Mouse (Mus musculus) urinary bladder, postnatal 4 days (tissue): Measurements from ENCODE around the gene Ntf5.
A peak's percentile ranks its signal among the peaks of the same experiment; 100 is the strongest.

Experiments
- DNase-seq, 2 experiments: peaks; one replicate each; pipeline ENCODE4 v3.0.0; 2021 to 2022; ENCODE audit warnings: low spot score in 2 of 2

Ntf5 gene

GRCm38 (mm10) chr7:45435038-45435437 lies 21.5 kb downstream of the Ntf5 start:
- no peak for DNase-seq

GRCm38 (mm10) chr7:45436444-45436843 lies 22.9 kb downstream of the Ntf5 start:
- no peak for DNase-seq

- no peak for DNase-seq
These were observed 23.6 kb downstream of the Ntf5 start for GRCm38 (mm10) chr7:45437046-45437445.

GRCm38 (mm10) chr7:45437521-45438276 lies 24.2 kb downstream of the Ntf5 start, which contains the start of gene Ruvbl2:
Gene Ruvbl2 (minus strand): TSS chr7:45438096.
- DNase-seq: no peak

- DNase-seq: no peak
These were observed 30.3 kb downstream of the Ntf5 start for GRCm38 (mm10) chr7:45443526-45444420.

- no peak for DNase-seq
These were observed 33.1 kb downstream of the Ntf5 start for GRCm38 (mm10) chr7:45446589-45446988.

GRCm38 (mm10) chr7:45447325-45447990 lies 34.0 kb downstream of the Ntf5 start:
- no peak for DNase-seq

- DNase-seq: no peak
These were observed 36.5 kb downstream of the Ntf5 start for GRCm38 (mm10) chr7:45449974-45450373.

- DNase-seq: peak; percentile 71 to 89
These were observed 38.0 kb downstream of the Ntf5 start for GRCm38 (mm10) chr7:45451344-45451982.

- peak in 1 of 2 experiments; percentile 17 for DNase-seq
These were observed 41.5 kb downstream of the Ntf5 start for GRCm38 (mm10) chr7:45454971-45455370.

GRCm38 (mm10) chr7:45455932-45456696 lies 42.6 kb downstream of the Ntf5 start:
- DNase-seq: peak in 1 of 2 experiments; percentile 18

- peak in 1 of 2 experiments; percentile 22 for DNase-seq
These were observed 43.3 kb downstream of the Ntf5 start for GRCm38 (mm10) chr7:45456721-45457203.

GRCm38 (mm10) chr7:45457204-45458060 lies 43.9 kb downstream of the Ntf5 start:
- DNase-seq: no peak

- DNase-seq: peak; percentile 73 to 83
These were observed 45.5 kb downstream of the Ntf5 start for GRCm38 (mm10) chr7:45458748-45459563.

- DNase-seq: peak; percentile 97
These were observed 46.2 kb downstream of the Ntf5 start, which contains the start of gene Ftl1 for GRCm38 (mm10) chr7:45459564-45460140. Gene Ftl1 (minus strand): TSS chr7:45459884.

GRCm38 (mm10) chr7:45460377-45460776 lies 46.9 kb downstream of the Ntf5 start:
- no peak for DNase-seq

GRCm38 (mm10) chr7:45460860-45461314 lies 47.4 kb downstream of the Ntf5 start:
- peak; percentile 62 to 72 for DNase-seq

GRCm38 (mm10) chr7:45461326-45461725 lies 47.8 kb downstream of the Ntf5 start:
- no peak for DNase-seq
